Mouse (Mus musculus) hindbrain, postnatal 0 days (tissue): ENCODE results near the gene Ppp1r3c. TPM values are rescaled to one million over a fixed set of nuclear protein-coding genes. Genes with fewer than 3 reads are reported as not detected.

ENCODE experiments used
- ATAC-seq: fragments of 200-750 bp; cut with Nextera tagmentation; 2 replicates; pipeline ENCODE4 v1.8.0; 2017; ENCODE audit warnings: mild to moderate bottlenecking, moderate TSS enrichment, moderate library complexity
- DNase-seq: peaks from one replicate; pipeline ENCODE4 v3.0.0-alpha.2; 2015; ENCODE audit warnings: low spot score
- H3K27ac ChIP-seq: fragments of 300-500 bp; sonication (generic); 2 replicates; pipeline ENCODE4 v1.5.1; 2014; ENCODE audit warnings: mild to moderate bottlenecking
- H3K27me3 ChIP-seq: fragments of 300-500 bp; sonication (generic); 2 replicates; pipeline ENCODE4 v1.6.1; 2014; ENCODE audit warnings: low read length, mixed read lengths; ENCODE audit not compliant: insufficient read depth
- H3K36me3 ChIP-seq: fragments of 300-500 bp; sonication (generic); 2 replicates; pipeline ENCODE4 v1.6.1; 2014; ENCODE audit warnings: low read length, mixed read lengths; ENCODE audit not compliant: insufficient read depth
- H3K4me1 ChIP-seq: fragments of 300-500 bp; sonication (generic); 2 replicates; pipeline ENCODE4 v1.6.1; 2014; ENCODE audit warnings: antibody characterized with exemption, low read length, mixed read lengths; ENCODE audit not compliant: insufficient read depth
- H3K4me2 ChIP-seq: fragments of 300-500 bp; sonication (generic); 2 replicates; pipeline ENCODE4 v1.6.1; 2014; ENCODE audit warnings: low read depth, mild to moderate bottlenecking, low read length, moderate library complexity, mixed read lengths
- H3K4me3 ChIP-seq: fragments of 300-500 bp; sonication (generic); 2 replicates; pipeline ENCODE4 v1.5.1; 2014; ENCODE audit warnings: low read length
- H3K9ac ChIP-seq: fragments of 300-500 bp; sonication (generic); replicated peaks from 2 replicates; pipeline ENCODE4 v1.6.1; 2014; ENCODE audit warnings: mild to moderate bottlenecking, low read length, moderate library complexity, mixed read lengths
- H3K9me3 ChIP-seq: fragments of 300-500 bp; sonication (generic); 2 replicates; pipeline ENCODE4 v1.6.1; 2016; ENCODE audit warnings: low read length, mixed read lengths
- CTCF ChIP-seq: IDR thresholded peaks from 2 replicates; pipeline ENCODE4 v1.5.1; 2016; ENCODE audit warnings: antibody characterized with exemption, control low read depth, low read depth
- WGBS: fragments of 180-500 bp; shearing (Covaris S2); extraction: QIAGEN DNeasy Blood & Tissue Kit; methylation state at CpG from one replicate; pipeline ENCODE4 v1.1.7; 2014; 5-methylcytosine and 5-hydroxymethylcytosine counted together
- polyA plus RNA-seq: library from polyadenylated mRNA; unstranded; fragments of >200 nt; fragmentation: Nextera tagmentation; extraction: Ambion mirVana; gene quantifications from 2 replicates; pipeline ENCODE4 v1.2.1, GENCODE M21; 2015
- total RNA-seq: library from RNA; depleted of rRNA; stranded (reverse); fragments of >200 nt; gene quantifications from 2 replicates; pipeline ENCODE4 v1.2.3, GENCODE M21; 2014

The Ppp1r3c gene
- total and polyA plus RNA-seq, 2 experiments from 2014 or later = 12.9 to 33.6 TPM

- Histone ChIP-seq H3K4me3 (no peak overlapping the region), H3K27me3 (no peaks in the 10 kb centered on the region), H3K9me3 (peaks cover 4% of the 10 kb centered on the region; the same call in 1 of the 2 replicates), H3K27ac (peak overlapping the region; percentile 74), H3K9ac (no peak overlapping the region), H3K4me2 (peak overlapping the region; percentile 28), H3K36me3 (no peaks in the 10 kb centered on the region), H3K4me1 (peaks cover 7% of the 10 kb centered on the region; the same call in 1 of the 2 replicates)
- WGBS = 55% methylated on average over 17 of the region's 17 CpGs
- no peak for TF ChIP-seq CTCF
- DNase-seq = peak; percentile 85
- peak; percentile 90 for ATAC-seq
These were observed 30.9 kb downstream of the Ppp1r3c start for GRCm38 (mm10) chr19:36705286-36706146.

GRCm38 (mm10) chr19:36704763-36705162 is 31.7 kb downstream of the Ppp1r3c start:
- Histone ChIP-seq H3K9me3 (no peaks in the 10 kb centered on the region; the same call in 1 of the 2 replicates), H3K36me3 (no peaks in the 10 kb centered on the region), H3K4me1 (peaks cover 7% of the 10 kb centered on the region; the same call in 1 of the 2 replicates), H3K27ac (peak overlapping the region; percentile 74), H3K27me3 (no peaks in the 10 kb centered on the region), H3K9ac (no peak overlapping the region), H3K4me3 (no peak overlapping the region), H3K4me2 (peak overlapping the region; percentile 21; the same call in 1 of the 2 replicates)
- WGBS = 67% methylated on average over 7 of the region's 7 CpGs
- ATAC-seq (0 out of 2 replicates have a peak, but pooled peaks have one; percentile 2), DNase-seq (no peak)
- TF ChIP-seq CTCF = no peak

DNA sequence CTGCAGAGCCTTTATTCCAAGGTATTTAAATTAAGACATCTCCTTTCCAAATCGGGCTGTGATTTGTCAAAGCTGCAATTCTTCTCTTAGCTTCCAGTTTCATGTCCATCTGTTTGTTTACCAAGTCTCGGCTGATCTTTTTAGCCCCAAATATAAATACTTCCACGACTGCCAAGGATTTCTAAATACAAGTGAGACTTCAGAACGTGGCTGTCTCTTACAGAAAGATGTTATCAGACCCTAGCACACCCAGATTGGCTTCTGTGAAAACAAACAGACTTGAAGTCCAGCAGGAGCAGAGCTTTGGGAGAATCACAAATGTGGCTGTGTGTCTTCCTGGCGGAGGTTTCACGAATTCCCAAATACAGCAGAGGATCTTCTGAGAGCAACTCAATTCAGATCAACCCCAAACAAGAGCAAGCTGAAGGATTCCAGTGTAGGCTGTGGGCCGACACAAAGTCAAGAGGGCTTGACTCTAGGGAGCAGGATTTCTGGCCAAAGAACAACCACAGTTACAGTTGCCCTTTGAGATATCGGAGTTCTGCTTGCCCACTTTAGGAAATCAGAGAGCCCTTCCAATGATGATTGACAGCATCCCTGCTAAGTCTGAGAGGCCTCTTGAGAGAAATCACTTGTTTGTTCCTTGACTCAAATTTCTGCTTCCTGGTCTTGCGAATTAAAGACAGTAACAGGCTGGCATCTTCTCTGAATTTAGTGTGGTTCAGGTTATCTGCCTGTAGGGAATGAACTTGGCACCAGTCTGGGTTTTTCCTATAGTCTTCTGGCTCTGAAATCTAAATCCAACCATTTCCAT is 34.4 kb downstream of the Ppp1r3c start:
- H3K4me2 ChIP-seq = no peak overlapping the region
- ATAC-seq (no peak), DNase-seq (no peak)
- no peaks in the 10 kb centered on the region for H3K27me3 ChIP-seq
- no peaks in the 10 kb centered on the region for H3K36me3 ChIP-seq
- TF ChIP-seq CTCF = no peak
- H3K4me3 ChIP-seq = no peak overlapping the region
- H3K9me3 ChIP-seq = no peaks in the 10 kb centered on the region
- 46% methylated on average over 9 of the region's 9 CpGs for WGBS
- H3K9ac ChIP-seq = no peak overlapping the region
- peak overlapping the region; percentile 29; the same call in 1 of the 2 replicates for H3K27ac ChIP-seq
- H3K4me1 ChIP-seq = peaks cover 7% of the 10 kb centered on the region; the same call in 1 of the 2 replicates

- no peak overlapping the region for H3K9ac ChIP-seq
- DNase-seq (no peak), ATAC-seq (no peak)
- 53% methylated on average over 3 of the region's 3 CpGs for WGBS
- H3K4me3 ChIP-seq = no peak overlapping the region
- H3K27ac ChIP-seq = peak overlapping the region; percentile 29; the same call in 1 of the 2 replicates
- H3K4me2 ChIP-seq = no peak overlapping the region
- H3K4me1 ChIP-seq = peaks cover 13% of the 10 kb centered on the region; the same call in 1 of the 2 replicates
- H3K27me3 ChIP-seq = no peaks in the 10 kb centered on the region
- H3K36me3 ChIP-seq = no peaks in the 10 kb centered on the region
- no peaks in the 10 kb centered on the region for H3K9me3 ChIP-seq
- TF ChIP-seq CTCF = no peak
These were observed 35.1 kb downstream of the Ppp1r3c start for GRCm38 (mm10) chr19:36701366-36701765.

- Histone ChIP-seq H3K9ac (no peak overlapping the region), H3K4me3 (no peak overlapping the region), H3K9me3 (no peaks in the 10 kb centered on the region), H3K4me2 (no peak overlapping the region), H3K27me3 (no peaks in the 10 kb centered on the region), H3K27ac (0 out of 2 replicates have a peak overlapping the region, but pooled peaks have one; percentile 6), H3K4me1 (peaks cover 13% of the 10 kb centered on the region; the same call in 1 of the 2 replicates), H3K36me3 (no peaks in the 10 kb centered on the region)
- no peak for ATAC-seq
- WGBS = 61% methylated on average over 4 of the region's 4 CpGs
- DNase-seq = no peak
- TF ChIP-seq CTCF = no peak
These were observed 35.5 kb downstream of the Ppp1r3c start for GRCm38 (mm10) chr19:36700937-36701336.

DNA sequence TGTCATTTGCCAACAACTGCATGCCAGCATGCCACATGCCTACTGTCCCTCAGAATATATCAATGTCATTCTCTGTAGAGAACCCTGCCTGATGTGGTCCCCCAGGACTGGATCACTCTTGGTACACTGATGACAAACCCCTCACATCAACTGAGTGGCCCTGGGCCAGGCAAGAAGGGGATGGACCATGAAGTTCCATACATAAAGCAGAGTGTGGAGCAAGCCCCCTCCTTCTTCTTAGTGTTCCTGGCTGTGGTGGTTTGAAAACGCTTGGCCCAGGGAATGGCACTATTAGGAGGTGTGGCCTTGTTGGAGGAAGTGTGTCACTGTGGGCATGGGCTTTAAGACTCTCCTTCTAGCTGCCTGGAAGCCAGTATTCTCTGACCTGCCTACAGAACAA is 37.3 kb downstream of the Ppp1r3c start:
- TF ChIP-seq CTCF = no peak
- Histone ChIP-seq H3K36me3 (no peaks in the 10 kb centered on the region), H3K9me3 (no peaks in the 10 kb centered on the region), H3K4me2 (no peak overlapping the region), H3K27ac (no peak overlapping the region), H3K27me3 (no peaks in the 10 kb centered on the region), H3K9ac (no peak overlapping the region), H3K4me3 (no peak overlapping the region), H3K4me1 (peaks cover 13% of the 10 kb centered on the region)
- ATAC-seq (no peak), DNase-seq (no peak)
- WGBS = 95% methylated on average over 1 of the region's 1 CpGs
